Mouse (Mus musculus) heart, adult 9 months (tissue): ENCODE measurements at regions not wholly inside any gene's neighbourhood (a gene's known extent, or its start where the extent isn't known, plus 50 kb on each side); places are given as distances from the start of the nearest gene placed in this dataset.
"Not testable (repeated sequence)": the region's sequence is repeated elsewhere in the genome, so short reads cannot be mapped to it uniquely, and the experiment has no call there.

ENCODE experiments used
- DNase-seq, 2 experiments: peaks; one replicate each; pipeline ENCODE4 v3.0.0; 2022; ENCODE audit warnings: low spot score in 2 of 2

GRCm38 (mm10) chr8:37237306-37237705 lies 243.9 kb downstream of the AI429214 start:
- DNase-seq = no peak

GRCm38 (mm10) chr8:37239354-37239753 lies 245.9 kb downstream of the AI429214 start:
- DNase-seq = no peak

GRCm38 (mm10) chr8:37251234-37251633 lies 257.8 kb downstream of the AI429214 start:
- DNase-seq = not testable (repeated sequence)

GRCm38 (mm10) chr8:37291069-37291850 lies 297.9 kb downstream of the AI429214 start:
- DNase-seq = no peak
